In genomic region chr4:132027806-132028205, GRCm38 (mm10) we compare ENCODE assay signal across 17 mouse cellular contexts. TPM values are rescaled to one million over a fixed set of nuclear protein-coding genes. Genes with fewer than 3 reads are reported as not detected.
"Had no signal": no experiment of that assay in that cellular context is flagged by ENCODE, and none has a peak within 500 bp of the region (broad histone marks: within the 10 kb centered on the region; RNA-seq: fewer than 3 reads in every experiment).

No protein-coding gene starts in this region.

- H3K4me2 ChIP-seq: intestine, embryonic 15.5 days; kidney, embryonic 15.5 days; midbrain, embryonic 13.5 days; stomach, embryonic 15.5 days had no signal

- H3K27ac ChIP-seq: intestine, embryonic 15.5 days; kidney, embryonic 15.5 days; midbrain, embryonic 13.5 days; stomach, embryonic 15.5 days had no signal

- H3K4me1 ChIP-seq: intestine, embryonic 15.5 days; kidney, embryonic 15.5 days; stomach, embryonic 15.5 days had no signal

- DNase-seq: kidney, adult 18-20 months; kidney, postnatal 14 days; left cerebral cortex, postnatal 4 days; lung, adult 2 months; lung, postnatal 36 days; right cerebral cortex, postnatal 14 days; thymus, postnatal 36 days had no signal

- H3K27me3 ChIP-seq: intestine, embryonic 15.5 days; kidney, embryonic 15.5 days; midbrain, embryonic 13.5 days; stomach, embryonic 15.5 days had no signal

- H3K9ac ChIP-seq: intestine, embryonic 15.5 days; kidney, embryonic 15.5 days; midbrain, embryonic 13.5 days; stomach, embryonic 15.5 days had no signal

- ATAC-seq: intestine, embryonic 15.5 days; lung, postnatal 0 days; midbrain, embryonic 13.5 days had no signal

- H3K36me3 ChIP-seq: intestine, embryonic 15.5 days; kidney, embryonic 15.5 days; midbrain, embryonic 13.5 days; stomach, embryonic 15.5 days had no signal

- H3K4me3 ChIP-seq: intestine, embryonic 15.5 days; kidney, embryonic 15.5 days; midbrain, embryonic 13.5 days; stomach, embryonic 15.5 days had no signal

- H3K9me3 ChIP-seq: intestine, embryonic 15.5 days; kidney, embryonic 15.5 days; midbrain, embryonic 13.5 days; stomach, embryonic 15.5 days had no signal

RNA-seq across cellular contexts. Expression of gene Gm10300, which starts 46.7 kb away (rescaled TPM):
- total RNA-seq: layer of hippocampus, adult 18-20 months; layer of hippocampus, postnatal 10 days; left cerebral cortex, adult 18-20 months; left cerebral cortex, postnatal 4 days had no signal
- polyA plus RNA-seq: midbrain, embryonic 13.5 days; neural tube, embryonic 14.5 days; testis, adult 2 months had no signal
